Mouse (Mus musculus) adrenal gland, adult 2 months (tissue): ENCODE measurements around the gene Spata21. TPM values are rescaled to one million over a fixed set of nuclear protein-coding genes. Genes with fewer than 3 reads are reported as not detected.
"Not testable (repeated sequence)": the region's sequence is repeated elsewhere in the genome, so short reads cannot be mapped to it uniquely, and the experiment has no call there.

Experiments
- DNase-seq: peaks from one replicate; pipeline ENCODE4 v3.0.0; 2021
- polyA plus RNA-seq: library from polyadenylated mRNA; depleted of rRNA; stranded (reverse); fragments of >200 nt; gene quantifications from 2 replicates; pipeline ENCODE4 v1.2.3, GENCODE M21; 2012
- total RNA-seq, 2 experiments: library from RNA; stranded (reverse); gene quantifications; 2 replicates each; pipeline ENCODE4 v1.2.3; 2021

Gene Spata21
- total and polyA plus RNA-seq, 3 experiments = not detected

DNA sequence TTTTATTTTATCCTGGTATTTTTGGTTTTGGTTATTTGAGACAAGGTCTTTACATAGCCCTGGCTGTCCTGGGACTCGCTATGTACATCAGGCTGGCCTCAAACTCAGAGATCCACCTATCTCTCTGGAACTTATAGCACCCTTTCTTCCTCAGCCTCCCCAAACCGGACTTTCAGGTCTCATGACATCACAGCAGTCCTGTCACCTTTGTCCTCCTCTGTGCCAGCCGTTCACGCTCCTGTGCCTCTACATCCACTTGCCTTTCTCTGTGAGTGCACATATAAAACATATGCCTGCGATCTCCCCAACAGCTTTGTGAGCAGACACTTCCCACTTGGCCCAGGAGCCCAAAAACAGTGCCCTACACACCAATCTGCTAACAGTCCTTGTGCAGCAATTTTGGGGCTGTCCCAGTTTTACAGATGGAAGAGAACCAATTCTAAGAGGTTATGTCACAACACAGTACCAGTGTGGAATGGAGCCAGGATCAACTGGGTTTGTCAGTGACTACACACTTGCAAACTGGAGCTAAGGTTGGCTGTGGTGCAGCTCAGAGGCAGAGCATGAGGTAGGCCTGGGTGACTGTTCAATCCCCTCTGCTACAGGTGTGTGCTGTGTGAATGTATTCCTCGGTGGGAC is 42.7 kb downstream of the Spata21 start:
- peak; percentile 78 for DNase-seq

DNA sequence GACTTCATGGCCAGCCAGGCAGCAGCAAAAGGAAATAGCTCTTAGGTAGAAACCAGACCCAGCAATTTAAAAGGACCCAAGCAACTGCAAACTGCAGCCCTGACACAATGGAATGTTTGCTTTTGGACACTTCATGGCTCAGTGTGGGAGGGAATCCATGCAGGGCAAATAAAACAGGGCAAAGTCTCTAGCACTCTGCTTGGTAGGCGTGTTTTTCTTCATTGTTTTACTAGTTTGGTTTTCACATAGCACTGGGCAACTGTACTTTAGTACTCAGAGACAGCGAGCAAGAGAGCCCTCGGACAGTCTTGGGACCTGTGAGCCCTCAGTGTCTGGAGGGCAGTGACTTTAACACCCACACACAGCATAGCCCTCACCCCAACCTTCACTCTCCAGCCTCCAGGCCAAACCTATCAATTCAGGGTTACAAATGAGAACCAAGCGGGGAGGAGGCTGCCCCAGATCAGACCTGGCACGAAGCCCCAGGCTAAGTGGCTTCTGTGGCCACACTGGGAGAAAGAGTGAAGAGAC is 43.5 kb downstream of the Spata21 start:
- DNase-seq = no peak

DNA sequence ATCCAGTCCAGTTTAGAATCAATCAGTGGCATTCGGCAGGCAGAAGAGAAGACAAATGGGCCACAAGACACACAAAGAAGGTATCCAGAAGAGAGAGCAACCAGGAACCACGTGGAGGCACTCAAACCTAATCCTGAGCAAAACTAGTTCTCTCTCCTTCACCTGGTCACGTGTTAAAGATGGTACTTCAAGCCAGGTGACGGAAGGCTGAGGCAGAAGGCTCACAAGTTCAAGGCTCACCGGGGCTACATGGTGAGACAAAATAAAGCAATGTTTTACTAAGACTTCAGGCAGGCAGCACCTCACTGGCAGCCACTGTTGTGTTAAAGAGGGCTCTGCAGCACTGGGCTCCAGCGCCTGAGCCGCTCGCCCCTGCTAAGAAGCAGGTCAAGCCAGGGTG is 44.1 kb downstream of the Spata21 start:
- no peak for DNase-seq

DNA sequence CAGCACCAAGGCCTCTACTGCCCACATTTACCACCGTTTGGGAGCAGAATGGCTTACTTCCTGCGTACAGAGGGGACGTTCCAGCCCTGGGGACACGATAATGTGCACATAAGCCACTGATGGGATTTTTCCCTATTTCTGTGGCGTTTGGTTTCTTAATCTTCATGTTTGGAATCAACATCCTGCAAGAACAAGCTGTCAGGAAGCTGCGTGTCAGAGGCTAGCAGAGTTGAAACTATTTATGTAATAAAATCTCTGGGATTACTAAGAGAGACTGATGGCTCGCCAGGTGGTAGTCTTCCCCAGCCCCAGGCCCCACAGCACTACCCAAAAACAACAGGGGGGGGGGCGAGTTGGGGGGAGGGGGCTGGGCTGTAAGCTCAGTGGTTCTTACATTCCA is 45.1 kb downstream of the Spata21 start:
- DNase-seq = no peak

DNA sequence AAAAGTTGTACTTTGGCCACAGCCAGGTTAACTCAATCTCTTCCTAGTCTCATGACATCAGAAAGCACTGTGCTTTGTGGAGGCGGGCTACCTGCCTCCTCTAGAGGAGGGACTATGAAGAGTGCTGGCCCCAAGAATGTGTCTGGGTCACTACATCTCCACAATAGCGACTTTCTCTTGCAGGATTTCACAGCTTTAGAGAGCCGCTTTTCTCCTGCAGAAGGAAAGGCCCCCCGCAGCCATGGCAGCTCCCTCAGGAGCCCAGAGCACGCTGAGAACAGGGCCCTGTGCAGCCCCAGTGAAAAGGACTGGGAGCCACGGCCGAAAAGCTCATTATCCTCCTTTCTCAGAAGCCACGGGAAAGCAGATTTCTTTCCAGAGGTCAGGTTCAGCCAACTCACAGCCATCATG is 45.9 kb downstream of the Spata21 start:
- no peak for DNase-seq

DNA sequence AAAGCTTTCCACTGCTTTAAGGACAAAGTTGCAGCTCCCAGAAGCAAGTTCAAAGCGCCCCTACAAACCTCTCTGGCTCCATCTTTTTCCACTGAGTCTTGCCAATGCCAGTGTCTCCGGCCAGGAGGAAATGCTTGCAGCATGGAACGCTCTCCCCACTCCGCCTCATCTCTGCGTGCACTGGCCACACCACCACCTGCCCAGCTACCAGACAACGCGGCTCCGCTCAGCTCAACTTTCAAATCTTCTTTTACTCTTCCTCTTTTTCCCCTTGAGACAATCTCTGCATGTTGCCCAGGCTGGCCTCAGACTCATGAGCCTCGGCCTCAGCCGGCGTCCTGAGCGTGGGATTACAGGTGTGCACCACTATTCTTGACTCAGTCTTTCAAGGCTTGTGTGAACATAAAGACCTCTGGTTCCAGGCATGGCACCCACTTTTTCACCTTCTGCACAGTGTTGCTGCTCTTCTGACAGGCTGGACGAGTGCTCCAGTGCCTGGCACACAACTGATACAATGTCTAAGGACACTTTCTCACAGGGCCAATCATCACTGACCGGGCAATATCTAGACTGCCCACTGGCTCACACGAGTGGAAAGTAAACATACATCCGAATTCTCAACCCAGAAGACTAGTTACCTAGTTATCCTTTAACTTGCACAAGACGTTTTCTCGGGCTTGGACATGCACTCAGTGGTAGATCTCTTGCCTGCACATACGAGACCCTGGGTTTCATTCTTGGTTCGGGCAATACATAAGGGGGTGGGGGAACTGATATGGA is 46.8 kb downstream of the Spata21 start:
- DNase-seq = no peak

DNA sequence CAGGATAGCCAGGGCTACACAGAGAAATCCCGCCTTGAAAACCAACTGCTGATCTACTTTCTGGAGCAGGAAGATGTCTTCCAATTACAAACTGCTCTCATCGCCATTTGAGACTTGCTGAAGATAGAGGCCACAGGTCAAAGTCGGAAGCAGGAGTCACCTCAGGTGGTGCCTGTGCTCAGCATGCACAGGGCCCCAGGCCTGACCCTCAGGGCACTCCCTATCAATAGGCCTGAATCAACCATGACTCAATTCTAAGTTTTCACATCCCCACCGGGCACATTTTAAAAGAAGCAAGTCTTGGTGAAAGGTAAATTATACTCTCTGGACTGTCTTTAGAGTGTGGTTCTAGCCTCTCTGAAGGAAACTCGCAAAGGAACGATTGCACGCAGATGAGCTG is 48.0 kb downstream of the Spata21 start:
- no peak for DNase-seq

DNA sequence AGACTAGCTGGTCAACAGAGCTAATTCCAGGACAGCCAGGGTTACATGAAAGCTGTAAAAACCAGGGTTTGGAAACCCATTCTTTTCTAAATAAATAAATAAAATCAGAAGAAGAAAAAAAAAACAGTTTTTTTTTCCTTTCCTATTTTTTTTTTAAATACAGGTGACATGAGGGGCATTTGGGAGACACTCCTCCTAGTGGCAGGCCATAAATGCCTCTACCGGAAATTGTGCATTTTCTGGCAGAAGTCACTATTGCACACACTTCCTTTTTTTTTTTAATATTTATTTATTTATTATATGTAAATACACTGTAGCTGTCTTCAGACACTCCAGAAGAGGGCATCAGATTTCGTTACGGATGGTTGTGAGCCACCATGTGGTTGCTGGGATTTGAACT is 49.6 kb downstream of the Spata21 start:
- not testable (repeated sequence) for DNase-seq

DNA sequence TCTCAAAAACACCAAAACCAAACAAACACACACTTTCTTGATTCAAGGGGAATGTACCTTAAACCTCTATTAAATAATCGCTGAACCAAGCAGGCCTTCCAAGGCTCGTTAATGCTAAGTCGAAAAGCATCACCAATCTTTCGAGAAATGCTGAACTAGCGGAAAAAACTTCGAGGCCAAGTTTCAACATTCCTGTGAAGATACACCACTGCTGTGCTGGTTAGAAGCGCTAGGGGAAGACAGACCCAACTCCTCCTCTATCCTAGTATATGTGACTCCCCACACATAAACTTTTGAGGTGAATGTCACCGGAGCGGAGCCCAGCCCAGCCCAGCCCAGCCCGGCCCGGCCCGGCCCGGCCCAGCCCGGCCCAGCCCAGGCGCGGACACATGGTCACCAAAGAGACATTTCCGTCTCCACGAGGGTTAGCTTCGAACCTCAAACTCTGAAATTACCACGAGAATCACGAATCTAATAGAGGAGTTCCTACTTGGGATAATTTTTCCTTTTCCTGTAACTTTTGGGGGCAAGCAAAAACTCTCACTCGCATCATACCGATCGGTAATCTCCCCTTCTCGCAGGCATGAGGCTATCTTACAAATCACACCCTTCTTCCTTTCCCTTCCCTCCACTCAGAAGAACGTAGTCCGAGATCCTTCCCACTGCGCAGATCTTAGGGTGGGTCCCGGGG is 50.4 kb downstream of the Spata21 start:
- peak; percentile 45 for DNase-seq

DNA sequence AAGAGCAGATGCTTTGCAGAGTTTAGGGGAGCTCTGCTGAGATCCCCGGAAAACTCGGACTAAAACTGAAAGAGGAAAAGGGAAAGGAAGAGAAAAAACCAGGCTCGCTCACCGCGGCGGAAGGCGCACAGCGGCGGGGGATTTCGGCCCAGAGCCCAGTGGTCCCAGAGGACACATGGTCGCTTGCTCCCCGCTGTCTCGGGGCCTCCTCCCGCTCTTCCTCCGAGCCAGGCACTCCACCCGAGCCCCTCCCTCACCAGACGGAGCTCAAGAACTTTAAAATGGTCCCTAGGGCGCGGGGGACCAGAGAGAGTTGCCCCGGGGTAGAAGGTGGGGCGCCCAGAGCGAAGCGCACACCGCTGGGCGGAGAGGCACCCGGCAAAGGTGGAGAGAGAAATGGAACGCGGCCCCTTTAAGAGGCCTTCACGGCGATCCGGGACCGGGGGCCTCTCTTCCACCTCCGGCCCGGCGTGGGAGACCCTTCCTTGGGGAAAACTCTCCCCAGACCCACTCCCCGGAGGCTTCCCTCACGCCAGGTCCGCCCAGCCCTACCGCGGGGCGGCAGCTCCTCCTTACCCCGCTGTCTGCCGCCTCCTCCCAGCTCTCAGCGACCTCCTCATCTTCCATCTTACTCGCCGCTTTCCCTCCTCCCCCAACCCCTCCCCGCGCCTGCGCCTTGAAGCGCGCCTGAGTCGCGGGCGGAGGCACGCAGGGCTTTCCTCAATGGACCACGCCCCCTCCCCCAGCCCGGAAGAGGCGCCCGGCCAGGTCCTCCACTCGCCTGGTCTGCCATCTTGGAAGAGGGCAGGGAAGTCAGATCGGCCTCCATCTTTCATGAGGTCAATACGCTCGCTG is 51.2 kb downstream of the Spata21 start, which contains the start of gene Szrd1:
Gene Szrd1 (minus strand): TSS at position 660 of the 855 bp plus-strand sequence.
- peak; percentile 99 for DNase-seq

DNA sequence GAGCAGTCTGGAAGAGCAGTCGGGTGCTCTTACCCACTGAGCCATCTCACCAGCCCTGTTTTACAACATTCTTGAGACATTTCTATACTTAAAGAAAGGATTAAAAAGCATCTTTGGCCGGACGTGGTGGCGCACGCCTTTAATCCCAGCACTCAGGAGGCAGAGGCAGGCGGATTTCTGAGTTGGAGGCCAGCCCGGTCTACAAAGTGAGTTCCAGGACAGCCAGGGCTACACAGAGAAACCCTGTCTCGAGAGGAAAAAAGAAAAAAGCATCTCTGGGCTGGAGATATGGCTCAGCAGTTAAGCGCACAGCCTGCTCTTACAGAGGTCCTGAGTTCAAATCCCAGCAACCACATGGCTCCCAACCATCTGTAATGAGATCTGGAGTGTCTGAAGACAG is 52.2 kb downstream of the Spata21 start:
- DNase-seq = not testable (repeated sequence)

DNA sequence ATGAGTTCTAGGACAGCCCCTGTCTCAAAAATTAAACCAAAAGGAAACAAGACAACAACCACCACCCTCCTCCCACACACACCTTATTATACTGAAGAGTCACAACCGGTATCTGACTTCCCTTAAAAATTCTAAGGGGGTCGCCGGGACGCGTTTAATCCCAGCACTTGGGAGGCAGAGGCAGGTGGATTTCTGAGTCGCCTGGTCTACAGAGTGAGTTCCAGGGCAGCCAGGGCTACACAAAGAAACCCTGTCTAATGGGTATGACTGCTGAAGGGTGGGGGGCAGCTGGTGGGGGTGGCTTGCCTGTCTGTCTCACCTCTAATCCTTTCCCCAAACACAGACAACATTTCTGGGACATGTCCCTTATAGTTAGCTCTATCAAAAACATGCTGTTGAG is 52.8 kb downstream of the Spata21 start:
- no peak for DNase-seq

DNA sequence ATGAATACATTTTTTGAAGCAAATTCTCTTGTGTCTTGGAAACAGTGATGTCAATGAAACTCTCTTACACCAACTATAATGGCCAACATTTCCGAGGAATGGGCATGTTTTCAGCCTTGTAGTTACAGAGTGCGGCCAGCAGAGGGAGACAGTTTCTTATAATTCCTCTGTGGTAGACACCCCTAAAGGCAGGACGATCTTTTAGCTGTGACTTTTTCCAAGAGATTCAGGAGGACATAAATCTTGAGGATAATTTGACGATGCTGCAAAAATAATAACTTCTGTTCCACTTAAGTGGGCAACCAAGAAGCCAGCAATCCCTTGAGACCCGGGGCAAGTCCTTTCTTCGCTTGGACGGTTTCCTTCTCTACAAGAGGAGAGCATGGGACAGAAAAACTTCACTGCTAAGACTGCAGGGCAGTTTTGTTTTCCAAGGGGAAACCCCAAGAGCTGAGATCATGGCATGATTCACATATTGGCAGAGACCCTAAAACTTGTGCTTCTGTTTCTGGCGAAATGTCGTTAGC is 54.2 kb downstream of the Spata21 start:
- peak; percentile 82 for DNase-seq

DNA sequence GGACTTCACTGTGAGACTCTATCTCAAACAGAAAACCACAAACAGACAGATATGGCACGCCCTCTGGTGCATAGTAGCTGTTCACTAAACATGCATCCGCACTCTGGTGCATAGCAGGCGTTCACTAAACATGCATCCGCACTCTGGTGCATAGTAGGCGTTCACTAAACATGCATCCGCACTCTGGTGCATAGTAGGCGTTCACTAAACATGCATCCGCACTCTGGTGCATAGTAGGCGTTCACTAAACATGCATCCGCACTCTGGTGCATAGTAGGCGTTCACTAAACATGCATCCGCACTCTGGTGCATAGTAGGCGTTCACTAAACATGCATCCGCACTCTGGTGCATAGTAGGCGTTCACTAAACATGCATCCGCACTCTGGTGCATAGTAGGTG is 57.0 kb downstream of the Spata21 start:
- not testable (repeated sequence) for DNase-seq

DNA sequence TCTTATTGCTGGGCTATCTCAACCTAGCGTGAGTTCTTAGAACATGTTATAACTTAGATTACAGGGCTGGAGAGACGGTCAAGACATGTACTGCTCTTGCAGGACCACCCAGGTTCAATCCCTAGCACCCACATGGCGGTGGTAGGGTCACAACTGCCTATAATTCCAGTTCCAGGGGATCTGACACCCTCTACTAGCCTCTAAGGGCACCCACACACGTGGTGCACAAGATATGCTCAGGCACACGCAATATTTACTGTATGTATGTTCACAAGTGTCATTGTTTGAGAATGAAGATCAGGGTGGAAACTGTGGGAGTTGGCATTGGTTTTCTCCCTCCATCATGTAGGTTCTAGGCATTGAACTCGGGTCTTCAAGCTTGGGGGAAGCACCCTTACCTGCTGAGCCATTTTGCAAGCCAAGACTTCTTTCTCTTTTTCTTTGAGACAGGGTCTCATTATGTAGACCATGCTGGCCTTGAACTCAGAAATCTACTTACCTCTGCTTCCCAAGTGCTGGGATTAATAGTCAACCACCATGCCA is 58.4 kb downstream of the Spata21 start:
- no peak for DNase-seq

DNA sequence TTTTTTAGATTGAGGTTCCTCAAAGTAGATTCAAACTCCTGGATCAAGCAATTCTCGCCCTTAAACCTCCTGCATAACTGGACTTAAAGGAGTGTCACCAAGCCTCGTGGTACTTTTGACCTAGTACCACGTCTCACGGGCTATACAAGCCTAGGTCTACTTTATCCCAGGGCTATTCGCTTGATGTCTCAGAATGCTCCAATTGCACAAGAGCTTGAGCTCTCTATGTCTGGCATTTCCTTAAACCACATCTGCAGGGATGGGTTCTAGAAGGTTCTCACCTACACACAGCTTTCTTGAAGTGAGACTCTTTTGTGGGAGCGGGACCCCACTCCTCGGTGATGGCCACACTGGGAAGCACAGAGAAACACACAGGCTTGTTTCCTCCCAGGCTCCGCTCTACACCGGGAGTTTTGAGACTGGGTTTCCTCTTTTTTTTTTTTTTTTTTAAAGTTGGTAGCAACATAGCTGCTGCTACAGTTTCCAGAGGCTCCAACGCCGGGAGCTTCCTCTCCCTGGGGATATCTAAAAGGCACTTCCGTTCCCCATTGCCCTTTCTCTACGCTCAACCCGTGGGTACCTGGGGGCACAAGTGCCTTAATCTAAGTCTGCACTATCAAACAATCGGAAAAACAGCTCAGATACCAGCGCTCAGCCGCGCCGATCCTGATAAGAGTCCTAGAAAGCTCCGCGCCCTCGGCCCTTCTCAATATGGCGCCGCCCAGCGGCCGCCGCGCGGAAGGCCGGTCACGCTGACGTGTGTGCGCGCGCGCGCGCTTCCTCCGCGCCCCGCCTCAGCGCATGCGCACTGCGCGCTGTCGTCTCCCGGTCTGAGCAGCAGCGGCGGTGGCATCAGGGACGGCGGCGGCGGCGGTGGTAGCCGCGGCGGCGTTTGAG is 59.2 kb downstream of the Spata21 start, which contains the start of gene Fbxo42:
Gene Fbxo42 (plus strand): TSS at position 802 of the 897 bp plus-strand sequence.
- DNase-seq = peak; percentile 96

DNA sequence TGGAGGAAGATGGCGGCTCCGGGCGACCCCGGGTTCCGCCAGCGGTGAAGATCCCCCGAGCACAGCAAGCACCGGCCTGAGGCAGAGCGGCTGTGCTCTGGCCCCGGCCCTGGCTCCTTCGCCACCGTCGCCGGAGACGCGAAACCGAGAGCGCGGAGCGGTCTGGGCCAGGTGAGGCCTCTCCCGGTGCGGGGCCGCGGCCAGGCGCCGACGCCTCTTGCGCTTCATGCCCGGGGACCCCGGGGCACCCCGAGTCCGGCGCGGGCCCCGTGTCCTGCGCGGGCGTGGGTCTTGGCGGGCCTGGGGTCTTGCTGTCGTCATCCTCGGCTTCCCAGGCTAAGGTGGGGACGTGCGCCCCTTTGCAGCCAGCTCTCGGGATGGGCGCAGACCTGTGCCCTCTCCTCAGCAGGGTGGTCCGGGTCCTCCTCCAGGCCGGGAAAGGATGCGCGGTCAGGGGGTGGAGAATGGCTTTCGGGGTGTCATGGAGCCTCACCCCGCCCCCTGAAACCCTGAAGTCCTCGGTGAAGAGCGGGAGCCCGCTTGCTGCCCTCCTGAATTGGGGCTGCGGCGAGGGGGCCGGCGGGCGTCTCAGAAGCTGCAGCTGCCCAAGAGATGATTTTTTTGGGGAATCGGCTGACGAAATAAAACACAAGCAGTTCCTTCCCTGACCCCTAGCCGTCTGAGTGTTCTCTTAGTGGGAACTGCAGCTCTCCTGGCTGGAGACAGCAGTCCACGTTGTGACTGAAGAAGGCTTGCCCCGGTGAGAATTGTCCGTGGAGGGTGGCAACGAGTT is 60.1 kb downstream of the Spata21 start:
- DNase-seq = peak; percentile 63

DNA sequence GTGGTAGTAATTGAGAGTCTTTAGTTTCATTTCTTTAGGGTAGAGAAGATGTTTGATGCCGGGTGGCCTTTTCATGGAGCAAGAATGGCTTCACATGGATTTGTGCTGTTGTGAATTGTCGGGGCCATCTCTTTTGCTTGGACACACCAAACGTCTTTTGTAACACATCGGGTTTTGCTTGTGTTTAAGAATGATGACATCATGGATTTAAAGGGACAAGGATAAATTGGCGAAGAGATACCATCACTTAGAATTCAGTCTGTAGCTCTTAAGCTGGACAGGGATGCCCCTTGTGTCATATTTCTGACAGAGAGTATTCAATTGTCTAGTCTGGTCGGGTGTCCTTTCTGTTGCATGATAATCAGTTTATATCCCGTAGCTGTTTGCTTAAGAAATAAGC is 61.0 kb downstream of the Spata21 start:
- DNase-seq = no peak

DNA sequence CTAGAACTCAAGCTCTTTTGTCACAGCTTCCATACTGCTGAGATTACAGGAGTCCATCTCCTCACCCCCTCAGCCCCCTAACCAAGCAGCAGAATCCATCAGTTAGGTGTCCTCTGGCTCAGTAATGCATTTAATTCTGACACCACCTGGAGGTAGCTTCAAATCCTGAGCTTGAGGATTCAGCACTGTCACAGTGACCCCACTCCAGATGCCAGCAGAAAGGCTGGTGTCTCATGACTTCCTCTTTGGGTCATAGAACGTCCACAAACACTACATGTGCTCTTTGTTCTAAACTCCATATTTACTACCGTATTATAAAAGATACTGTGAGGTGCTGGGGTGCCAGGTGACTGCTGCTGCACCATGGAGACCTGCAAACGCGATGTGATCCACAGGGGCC is 69.4 kb downstream of the Spata21 start:
- DNase-seq = no peak
